Mouse (Mus musculus) CH12.LX (cell line): ENCODE measurements around the gene Etnppl. TPM values are rescaled to one million over a fixed set of nuclear protein-coding genes. Genes with fewer than 3 reads are reported as not detected.

ENCODE experiments used
- DNase-seq: peaks from one replicate; pipeline ENCODE4 v3.0.0-alpha.2; 2013; ENCODE audit errors: extremely low read depth
- H3K27ac ChIP-seq: 2 replicates; pipeline ENCODE4 v1.5.1; 2012; ENCODE audit warnings: low read depth, mild to moderate bottlenecking, control low read depth, moderate library complexity; ENCODE audit not compliant: insufficient read depth
- H3K27me3 ChIP-seq: replicated peaks from 2 replicates; pipeline ENCODE3; 2012; ENCODE audit warnings: inconsistent platforms
- H3K36me3 ChIP-seq, 2 experiments: replicated peaks in 1 of 2; 2 replicates each; pipeline versions ENCODE3 to v1.6.1; 2012; ENCODE audit warnings: inconsistent platforms in 1 of 2, low read length in 1 of 2, mild to moderate bottlenecking in 1 of 2, mixed read lengths in 1 of 2, moderate library complexity in 1 of 2; ENCODE audit not compliant: control insufficient read depth in 1 of 2, insufficient read depth in 1 of 2
- H3K4me1 ChIP-seq, 2 experiments: 2 replicates each; pipeline ENCODE4 v1.6.1; 2012; ENCODE audit warnings: inconsistent platforms in 1 of 2, moderate library complexity in 1 of 2; ENCODE audit not compliant: insufficient read depth in 2 of 2, control insufficient read depth in 1 of 2
- H3K4me2 ChIP-seq: 2 replicates; pipeline ENCODE4 v1.6.1; 2012; ENCODE audit warnings: low read depth, mild to moderate bottlenecking, control low read depth; ENCODE audit not compliant: poor library complexity, insufficient read depth, severe bottlenecking
- H3K4me3 ChIP-seq, 3 experiments: fragments of 150-350 bp in 1 of 3; sonication (generic) in 1 of 3; replicated peaks in 1 of 3; 2 replicates each; pipeline versions ENCODE3 to v1.5.1; 2011 to 2012; ENCODE audit warnings: low read depth in 2 of 3, low read length in 2 of 3, mild to moderate bottlenecking in 2 of 3, moderate library complexity in 2 of 3, control low read depth in 1 of 3, improper control_type of control experiment in 1 of 3, inconsistent platforms in 1 of 3, mixed read lengths in 1 of 3; ENCODE audit not compliant: poor library complexity in 1 of 3
- H3K79me2 ChIP-seq: replicated peaks from 2 replicates; pipeline ENCODE4 v1.6.1; 2012; ENCODE audit warnings: mild to moderate bottlenecking, moderate library complexity; ENCODE audit not compliant: control insufficient read depth, poor library complexity, insufficient read depth, severe bottlenecking; ENCODE audit errors: extremely low read depth
- H3K9ac ChIP-seq: 2 replicates; pipeline ENCODE4 v1.6.1; 2012; ENCODE audit warnings: low read depth, mild to moderate bottlenecking, control low read depth, moderate library complexity; ENCODE audit not compliant: insufficient read depth
- H3K9me3 ChIP-seq: replicated peaks from 2 replicates; pipeline ENCODE3; 2012; ENCODE audit warnings: low read length, inconsistent platforms, mixed read lengths
- BHLHE40 ChIP-seq: IDR thresholded peaks from 2 replicates; pipeline ENCODE4 v1.6.1; 2011; ENCODE audit warnings: mild to moderate bottlenecking, low read depth, low read length, improper control_type of control experiment
- CHD1 ChIP-seq: IDR thresholded peaks from 2 replicates; pipeline ENCODE4 v1.6.1; 2012; ENCODE audit warnings: low read depth, low read length, improper control_type of control experiment, inconsistent platforms
- E2F4 ChIP-seq: IDR thresholded peaks from 2 replicates; pipeline ENCODE4 v1.6.1; 2011; ENCODE audit warnings: low read depth, low read length, improper control_type of control experiment; ENCODE audit not compliant: insufficient replicate concordance
- HCFC1 ChIP-seq: IDR thresholded peaks from 2 replicates; pipeline ENCODE4 v1.6.1; 2012; ENCODE audit warnings: low read depth, mild to moderate bottlenecking, inconsistent platforms, low read length, improper control_type of control experiment
- IRF4 ChIP-seq: IDR thresholded peaks from 2 replicates; pipeline ENCODE4 v1.6.1; 2014; ENCODE audit warnings: low read depth, mild to moderate bottlenecking, inconsistent platforms, low read length, improper control_type of control experiment
- JUN ChIP-seq: IDR thresholded peaks from 2 replicates; pipeline ENCODE4 v1.6.1; 2011; ENCODE audit warnings: low read depth, mild to moderate bottlenecking, low read length, improper control_type of control experiment, moderate library complexity; ENCODE audit not compliant: insufficient read depth
- KAT2A ChIP-seq: IDR thresholded peaks from 2 replicates; pipeline ENCODE4 v1.6.1; 2012; ENCODE audit warnings: low read length, improper control_type of control experiment, inconsistent platforms; ENCODE audit not compliant: insufficient replicate concordance
- MAFK ChIP-seq: IDR thresholded peaks from 2 replicates; pipeline ENCODE4 v1.6.1; 2011; ENCODE audit warnings: low read length, improper control_type of control experiment; ENCODE audit not compliant: insufficient replicate concordance
- MEF2A ChIP-seq: IDR thresholded peaks from 2 replicates; pipeline ENCODE4 v1.6.1; 2014; ENCODE audit warnings: low read depth, mild to moderate bottlenecking, inconsistent platforms, low read length, improper control_type of control experiment, borderline replicate concordance
- NELFE ChIP-seq: IDR thresholded peaks from 2 replicates; pipeline ENCODE4 v1.6.1; 2011; ENCODE audit warnings: low read depth, low read length, improper control_type of control experiment
- NRF1 ChIP-seq: IDR thresholded peaks from 2 replicates; pipeline ENCODE4 v1.6.1; 2014; ENCODE audit warnings: low read depth, mild to moderate bottlenecking, inconsistent platforms, low read length, improper control_type of control experiment, moderate library complexity
- PAX5 ChIP-seq: IDR thresholded peaks from 2 replicates; pipeline ENCODE4 v1.6.1; 2012; ENCODE audit warnings: low read length, inconsistent platforms, mixed read lengths
- POLR2A ChIP-seq: IDR thresholded peaks from 2 replicates; pipeline ENCODE4 v1.6.1; 2011; ENCODE audit warnings: low read depth, mild to moderate bottlenecking, improper control_type of control experiment, low read length
- POLR2AphosphoS2 ChIP-seq: IDR thresholded peaks from 2 replicates; pipeline ENCODE4 v1.6.1; 2011; ENCODE audit warnings: low read depth, low read length, improper control_type of control experiment
- RAD21 ChIP-seq: IDR thresholded peaks from 2 replicates; pipeline ENCODE4 v1.6.1; 2011; ENCODE audit warnings: low read depth, mild to moderate bottlenecking, low read length, improper control_type of control experiment, moderate library complexity
- TCF12 ChIP-seq: IDR thresholded peaks from 2 replicates; pipeline ENCODE4 v1.6.1; 2014; ENCODE audit warnings: low read depth, mild to moderate bottlenecking, inconsistent platforms, low read length, improper control_type of control experiment
- USF1 ChIP-seq: IDR thresholded peaks from 2 replicates; pipeline ENCODE4 v1.6.1; 2014; ENCODE audit warnings: low read depth, mild to moderate bottlenecking, inconsistent platforms, low read length, improper control_type of control experiment
- ZNF384 ChIP-seq: IDR thresholded peaks from 2 replicates; pipeline ENCODE4 v1.6.1; 2012; ENCODE audit warnings: low read depth, low read length, improper control_type of control experiment, inconsistent platforms
- dilution Hi-C: fragments of 300-500 bp; cut with MboI; formaldehyde crosslinking; loops from 2 replicates; pipeline ENCODE4 v1.14.3; 2020; ENCODE audit warnings: low sequenced_read_pairs; ENCODE audit not compliant: extremely low pct_unique_long_range_greater_than_20kb, extremely low pct_ligation_motif_present
- in situ Hi-C: fragments of 300-500 bp; cut with MboI; formaldehyde crosslinking; loops from 3 replicates; pipeline ENCODE4 v1.14.3; 2019; ENCODE audit warnings: low sequenced_read_pairs, low pct_ligation_motif_present, low pct_unique_long_range_greater_than_20kb, mixed read lengths
- polyA plus RNA-seq: library from polyadenylated mRNA; unstranded; fragments of >175 nt; gene quantifications from 2 replicates; pipeline ENCODE4 v1.2.1, GENCODE M21; 2012; ENCODE audit warnings: low read depth; ENCODE audit not compliant: insufficient read length
- total RNA-seq, 2 experiments: library from RNA; depleted of rRNA; stranded (reverse); fragments of 300-350 nt in 1 of 2; fragments of >200 nt in 1 of 2; gene quantifications; 2 replicates each; pipeline ENCODE4 v1.2.3; 2012 to 2014

The Etnppl gene
- total and polyA plus RNA-seq, 3 experiments: not detected

DNA sequence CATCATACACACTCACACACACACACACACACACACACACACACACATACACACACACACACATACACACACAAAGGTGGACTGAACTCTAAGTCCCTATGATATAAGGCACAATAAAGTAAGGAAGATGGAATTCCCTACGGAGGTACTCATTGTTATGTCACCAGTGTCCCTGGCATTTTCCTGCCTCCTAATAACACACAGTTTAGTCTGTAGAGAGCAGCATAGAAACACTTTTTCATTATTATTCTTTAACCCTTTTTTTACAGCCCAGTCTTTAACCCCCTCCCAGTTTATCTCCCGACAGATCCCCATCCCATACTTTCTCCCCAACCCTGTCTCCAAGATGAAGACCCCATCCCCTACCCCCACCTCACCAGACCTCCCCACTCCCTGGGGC, 35.7 kb upstream of the Etnppl start:
- no peaks in the 10 kb centered on the region for H3K27me3 ChIP-seq
- H3K36me3 ChIP-seq: no peaks in the 10 kb centered on the region
- H3K79me2 ChIP-seq: no peaks in the 10 kb centered on the region
- TF ChIP-seq POLR2A: no peak
- no peak for TF ChIP-seq TCF12
- TF ChIP-seq PAX5: no peak
- TF ChIP-seq NRF1: no peak
- no peak for TF ChIP-seq KAT2A
- no peak for TF ChIP-seq MEF2A
- no peak for TF ChIP-seq CHD1
- TF ChIP-seq E2F4: no peak
- no peak for TF ChIP-seq JUN
- no peak for TF ChIP-seq HCFC1
- TF ChIP-seq NELFE: no peak
- TF ChIP-seq IRF4: no peak
- TF ChIP-seq BHLHE40: no peak
- no peak for TF ChIP-seq MAFK
- TF ChIP-seq ZNF384: no peak
- no peak for TF ChIP-seq POLR2AphosphoS2
- TF ChIP-seq, all 38 proteins: peak for 0
- H3K9me3 ChIP-seq: no peaks in the 10 kb centered on the region
- H3K4me2 ChIP-seq: no peak overlapping the region
- no peak overlapping the region for H3K27ac ChIP-seq
- dilution Hi-C loops (no loop called here), in situ Hi-C loops (loop anchor here (25.0 kb wide), 1 partner anchor 494 kb away; no protein-coding TSS in a partner anchor)
- no peak for DNase-seq
- no peaks in the 10 kb centered on the region for H3K4me1 ChIP-seq
- no peak overlapping the region for H3K9ac ChIP-seq
- H3K4me3 ChIP-seq: no peak overlapping the region

- H3K9me3 ChIP-seq: no peaks in the 10 kb centered on the region
- H3K4me2 ChIP-seq: no peak overlapping the region
- no peak overlapping the region for H3K4me3 ChIP-seq
- no peaks in the 10 kb centered on the region for H3K27me3 ChIP-seq
- H3K36me3 ChIP-seq: no peaks in the 10 kb centered on the region
- H3K4me1 ChIP-seq: 0 out of 4 replicates have a peak, but pooled peaks cover 0 to 3% of the 10 kb centered on the region in 2 experiments
- no peak overlapping the region for H3K27ac ChIP-seq
- no peak for DNase-seq
- in situ Hi-C loops (loop anchor here (25.0 kb wide), 1 partner anchor 496 kb away; no protein-coding TSS in a partner anchor), dilution Hi-C loops (no loop called here)
- TF ChIP-seq RAD21: no peak
- 0 out of 2 replicates have a peak, but pooled peaks have one; percentile 2 for TF ChIP-seq USF1
- no peak for TF ChIP-seq HCFC1
- no peak for TF ChIP-seq TCF12
- no peak overlapping the region for H3K9ac ChIP-seq
- no peaks in the 10 kb centered on the region for H3K79me2 ChIP-seq
These were observed 34.2 kb upstream of the Etnppl start for GRCm38 (mm10) chr3:130582903-130583664.
